Mouse (Mus musculus): ENCODE data around the gene Prune1.

- TF ChIP-seq CTCF (IDR thresholded peaks at IDR 0.05; ENCODE audit: low read depth) (no peak), EP300 (optimal IDR thresholded peaks at IDR 0.05) (no peak)
These were observed 37.2 kb upstream of the Prune1 start for GRCm38 (mm10) chr3:95319110-95319509.
